ENCODE assay signal across 24 mouse cellular contexts in the genomic region with DNA sequence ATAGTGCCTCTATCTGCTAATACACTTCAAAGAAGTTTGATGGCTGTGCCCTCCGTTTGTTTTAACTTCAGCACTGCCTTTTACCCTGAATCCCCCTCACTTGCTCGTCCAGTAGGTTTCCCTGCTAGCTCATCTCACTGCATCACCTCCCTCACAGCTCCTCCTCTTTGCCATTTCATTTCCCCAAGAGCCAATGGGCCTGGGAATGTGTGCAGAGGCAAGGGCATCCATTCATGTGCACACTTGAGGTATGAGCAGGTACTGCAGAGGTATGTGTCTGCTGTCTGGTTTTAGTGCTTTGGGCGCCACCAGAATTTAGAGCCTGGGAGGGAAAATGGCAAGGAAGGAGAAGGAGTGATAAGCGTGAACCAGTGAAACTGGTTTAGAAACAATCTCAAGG. TPM values are rescaled to one million over a fixed set of nuclear protein-coding genes. Genes with fewer than 3 reads are reported as not detected.
DNase-seq lines count a peak whose midpoint lies in the region; ATAC-seq and TF ChIP-seq lines count a peak whose summit lies in the region.
"Had no signal": no experiment of that assay in that cellular context is flagged by ENCODE, and none has a peak within 500 bp of the region (broad histone marks: within the 10 kb centered on the region; RNA-seq: fewer than 3 reads in every experiment).

No protein-coding gene starts in this region.

- H3K4me1 ChIP-seq in lung, embryonic 14.5 days (ENCODE audit: insufficient read depth) = no peaks in the 10 kb centered on the region
- no peaks in the 10 kb centered on the region for H3K4me1 ChIP-seq in lung, adult 2 months (ENCODE audit: control insufficient read depth, insufficient read depth, low read length)

- H3K27ac ChIP-seq in lung, embryonic 14.5 days (ENCODE audit: low read depth) = no peak overlapping the region

- no peaks in the 10 kb centered on the region for H3K36me3 ChIP-seq in lung, embryonic 14.5 days (ENCODE audit: insufficient read depth)

- H3K27me3 ChIP-seq in lung, embryonic 14.5 days (ENCODE audit: insufficient read depth, low read length) = no peaks in the 10 kb centered on the region
- H3K27me3 ChIP-seq: CH12.LX, Patski had no signal

- H3K4me3 ChIP-seq in lung, embryonic 14.5 days (ENCODE audit: low read depth, low read length) = no peak overlapping the region
- H3K4me3 ChIP-seq in lung, adult 2 months (replicated peaks; ENCODE audit: extremely low read depth, low read depth, low read length) = no peak overlapping the region

- no peak for TF ChIP-seq POLR2A in lung, adult 2 months (IDR thresholded peaks at IDR 0.05; ENCODE audit: borderline replicate concordance, extremely low read depth, low read depth, low read length)

- TF ChIP-seq CTCF in lung, embryonic 14.5 days (IDR thresholded peaks at IDR 0.05; ENCODE audit: low read depth) = no peak
- TF ChIP-seq CTCF in lung, adult 2 months (IDR thresholded peaks at IDR 0.05; ENCODE audit: insufficient read depth, low read length) = no peak

- no peak for ATAC-seq in lung, embryonic 14.5 days (ENCODE audit: insufficient read depth)
- ATAC-seq: activated CD4-positive, CD25-positive, alpha-beta regulatory T cell, adult 4 months; CD4-positive, CD25-positive, alpha-beta regulatory T cell, adult 4 months had no signal

- H3K9ac ChIP-seq in lung, embryonic 14.5 days = no peak overlapping the region

- H3K9me3 ChIP-seq in lung, embryonic 14.5 days (ENCODE audit: low read depth, low read length) = no peaks in the 10 kb centered on the region
- H3K9me3 ChIP-seq: G1E had no signal

- DNase-seq in lung, embryonic 14.5 days = peak; percentile 2
- DNase-seq in lung, adult 2 months = no peak
- DNase-seq in ES-CJ7 (ENCODE audit: low read depth, low spot score) (peak; percentile 31), R1 (ENCODE audit: low read depth, low spot score) (peak; percentile 61), ZHBTc4 (ENCODE audit: low read depth, low spot score) (peak; percentile 65)
- no peak for DNase-seq in spleen, adult 12 weeks (ENCODE audit: low spot score)
- no peak for DNase-seq in urinary bladder, postnatal 25 days (ENCODE audit: low spot score)
- no peak for DNase-seq in cerebellum, postnatal 36 days
- DNase-seq: adrenal gland, adult 2 months; adrenal gland, adult 8-10 months; adrenal gland, postnatal 10 days; adrenal gland, postnatal 14 days; adrenal gland, postnatal 25 days; B cell, adult 2 months; cerebellum, adult 11 months; cerebellum, adult 11-12 months; cerebellum, adult 18-20 months; cerebellum, adult 2 months; cerebellum, adult 8-10 months had no signal

- H3K4me2 ChIP-seq in lung, embryonic 14.5 days = no peak overlapping the region

- 54% methylated on average over 4 of the region's 4 CpGs for WGBS in lung, embryonic 14.5 days
- WGBS in lung, adult 2 months = 61% methylated on average over 4 of the region's 4 CpGs

RNA-seq across cellular contexts. Expression of a gene that starts 53.8 kb away (rescaled TPM):
- polyA plus RNA-seq in lung, embryonic 14.5 days (2014; fragmentation: Nextera tagmentation; extraction: Ambion mirVana) = 6.2 and 8.9 TPM in 2 replicates
- polyA plus RNA-seq in lung, adult 2 months (2012; rRNA removed) = 0.40 and 0.59 TPM in 2 replicates
- polyA plus RNA-seq: CD4-positive, CD25-positive, alpha-beta regulatory T cell, adult 4 months had no signal

Comparison
In these comparisons a context has a peak if more than half of its experiments do, and no peak if none do; other contexts are left out.
1. DNase-seq: peak in lung, embryonic 14.5 days (single experiment), ES-CJ7 (single experiment), R1 (single experiment) and ZHBTc4 (single experiment); none in lung, adult 2 months (single experiment), spleen, adult 12 weeks (single experiment), urinary bladder, postnatal 25 days (single experiment) and cerebellum, postnatal 36 days (0 of 2).